Mouse (Mus musculus) gastrocnemius, adult 8-10 months (tissue): Measurements from ENCODE around the gene Lgr5. TPM values are rescaled to one million over a fixed set of nuclear protein-coding genes. Genes with fewer than 3 reads are reported as not detected.

Experiments
- DNase-seq, 2 experiments: peaks; one replicate each; pipeline ENCODE4 v3.0.0; 2022; ENCODE audit warnings: low spot score in 2 of 2
- total RNA-seq, 4 experiments: library from RNA; stranded (reverse); gene quantifications; 2 replicates each; pipeline ENCODE4 v1.2.4; 2022

The Lgr5 gene
- total RNA-seq, 4 experiments from 2014 or later, result 0.12 TPM; not detected in 3

- no peak for DNase-seq
These were observed 17.0 kb downstream of the Lgr5 start for GRCm38 (mm10) chr10:115570577-115570976.

GRCm38 (mm10) chr10:115569712-115570491 is 17.7 kb downstream of the Lgr5 start, which contains the start of gene A930009A15Rik:
TSS of gene A930009A15Rik (plus strand) at chr10:115569986.
- no peak for DNase-seq

- no peak for DNase-seq
These were observed 23.6 kb downstream of the Lgr5 start for GRCm38 (mm10) chr10:115563961-115564360.

- no peak for DNase-seq
These were observed 24.5 kb downstream of the Lgr5 start for GRCm38 (mm10) chr10:115562911-115563686.

- no peak for DNase-seq
These were observed 26.3 kb downstream of the Lgr5 start for GRCm38 (mm10) chr10:115561136-115561880.

- DNase-seq, result no peak
These were observed 30.8 kb downstream of the Lgr5 start for GRCm38 (mm10) chr10:115556738-115557242.

- DNase-seq, result no peak
These were observed 32.3 kb downstream of the Lgr5 start for GRCm38 (mm10) chr10:115555191-115555765.

GRCm38 (mm10) chr10:115553352-115554113 is 34.0 kb downstream of the Lgr5 start:
- DNase-seq, result no peak

GRCm38 (mm10) chr10:115551069-115551468 is 36.5 kb downstream of the Lgr5 start:
- DNase-seq, result no peak

GRCm38 (mm10) chr10:115550253-115550652 is 37.3 kb downstream of the Lgr5 start:
- no peak for DNase-seq

- no peak for DNase-seq
These were observed 44.7 kb downstream of the Lgr5 start for GRCm38 (mm10) chr10:115542917-115543316.

GRCm38 (mm10) chr10:115530746-115531145 is 56.8 kb downstream of the Lgr5 start:
- DNase-seq, result no peak

- DNase-seq, result no peak
These were observed 57.8 kb downstream of the Lgr5 start for GRCm38 (mm10) chr10:115529768-115530167.

GRCm38 (mm10) chr10:115528892-115529291 is 58.7 kb downstream of the Lgr5 start:
- no peak for DNase-seq

GRCm38 (mm10) chr10:115521081-115521451 is 66.5 kb downstream of the Lgr5 start:
- no peak for DNase-seq

GRCm38 (mm10) chr10:115520200-115521080 is 67.1 kb downstream of the Lgr5 start:
- no peak for DNase-seq

GRCm38 (mm10) chr10:115518845-115519244 is 68.7 kb downstream of the Lgr5 start:
- no peak for DNase-seq

GRCm38 (mm10) chr10:115515503-115515902 is 72.1 kb downstream of the Lgr5 start:
- DNase-seq, result no peak

- no peak for DNase-seq
These were observed 76.6 kb downstream of the Lgr5 start for GRCm38 (mm10) chr10:115510959-115511358.
